Mouse (Mus musculus) MEL (cell line): Measurements from ENCODE around the gene Agtr1a. TPM values are rescaled to one million over a fixed set of nuclear protein-coding genes. Genes with fewer than 3 reads are reported as not detected.

Experiments used
- DNase-seq: peaks from one replicate; pipeline ENCODE4 v3.0.0; 2011; ENCODE audit warnings: low read depth, low spot score
- H3K27ac ChIP-seq: 2 replicates; pipeline ENCODE4 v1.5.1; 2012; ENCODE audit warnings: low read depth, mild to moderate bottlenecking, control low read depth, low read length, moderate library complexity; ENCODE audit not compliant: control insufficient read depth
- H3K27me3 ChIP-seq, 2 experiments: fragments of 150-350 bp in 1 of 2; sonication (generic) in 1 of 2; 2 replicates each; pipeline ENCODE4 v1.6.1; 2012; ENCODE audit warnings: low read length in 2 of 2, mild to moderate bottlenecking in 2 of 2, improper control_type of control experiment in 1 of 2, moderate library complexity in 1 of 2; ENCODE audit not compliant: insufficient read depth in 2 of 2, control insufficient read depth in 1 of 2
- H3K36me3 ChIP-seq, 2 experiments: 2 replicates each; pipeline ENCODE4 v1.6.1; 2012 to 2014; ENCODE audit warnings: low read length in 2 of 2, improper control_type of control experiment in 1 of 2, inconsistent platforms in 1 of 2, mild to moderate bottlenecking in 1 of 2; ENCODE audit not compliant: insufficient read depth in 2 of 2, control insufficient read depth in 1 of 2
- H3K4me1 ChIP-seq, 2 experiments: fragments of 150-350 bp in 1 of 2; sonication (generic) in 1 of 2; 2 replicates each; pipeline ENCODE4 v1.6.1; 2012; ENCODE audit warnings: low read length in 2 of 2, improper control_type of control experiment in 1 of 2, mild to moderate bottlenecking in 1 of 2; ENCODE audit not compliant: insufficient read depth in 2 of 2, control insufficient read depth in 1 of 2
- H3K4me3 ChIP-seq, 2 experiments: fragments of 150-350 bp in 1 of 2; sonication (generic) in 1 of 2; 2 replicates each; pipeline ENCODE4 v1.5.1; 2012; ENCODE audit warnings: low read depth in 2 of 2, low read length in 2 of 2, mild to moderate bottlenecking in 2 of 2, moderate library complexity in 2 of 2, control low read depth in 1 of 2, improper control_type of control experiment in 1 of 2; ENCODE audit not compliant: control insufficient read depth in 1 of 2, insufficient read depth in 1 of 2
- H3K79me2 ChIP-seq: 2 replicates; pipeline ENCODE4 v1.6.1; 2012; ENCODE audit warnings: mild to moderate bottlenecking, low read length, moderate library complexity; ENCODE audit not compliant: control insufficient read depth, poor library complexity, insufficient read depth
- H3K9ac ChIP-seq: 2 replicates; pipeline ENCODE4 v1.6.1; 2012; ENCODE audit warnings: low read depth, mild to moderate bottlenecking, control low read depth, low read length, moderate library complexity; ENCODE audit not compliant: control insufficient read depth, poor library complexity, severe bottlenecking
- H3K9me3 ChIP-seq: fragments of 150-350 bp; sonication (generic); replicated peaks from 2 replicates; pipeline ENCODE4 v1.6.1; 2012; ENCODE audit warnings: mild to moderate bottlenecking, low read length, improper control_type of control experiment, moderate library complexity; ENCODE audit not compliant: insufficient read depth
- CHD1 ChIP-seq: IDR thresholded peaks from 2 replicates; pipeline ENCODE4 v1.6.1; 2012; ENCODE audit warnings: low read depth, mild to moderate bottlenecking, inconsistent platforms, low read length, improper control_type of control experiment
- CHD2 ChIP-seq: IDR thresholded peaks from 2 replicates; pipeline ENCODE4 v1.6.1; 2011; ENCODE audit warnings: low read length, improper control_type of control experiment
- CTCF ChIP-seq, 3 experiments: IDR thresholded peaks in 2 of 3; conservative IDR thresholded peaks in 1 of 3; 2 replicates each; pipeline ENCODE4 v1.5.1; 2011 to 2012; ENCODE audit warnings: low read length in 3 of 3, low read depth in 2 of 3, mild to moderate bottlenecking in 2 of 3, improper control_type of control experiment in 1 of 3, inconsistent platforms in 1 of 3, mixed read lengths in 1 of 3, moderate library complexity in 1 of 3; ENCODE audit not compliant: control insufficient read depth in 1 of 3, insufficient read depth in 1 of 3, poor library complexity in 1 of 3, severe bottlenecking in 1 of 3
- ELF1 ChIP-seq: IDR thresholded peaks from 2 replicates; pipeline ENCODE4 v1.6.1; 2014; ENCODE audit warnings: low read depth, mild to moderate bottlenecking, inconsistent platforms, low read length, improper control_type of control experiment, moderate library complexity
- GABPA ChIP-seq: IDR thresholded peaks from 2 replicates; pipeline ENCODE4 v1.6.1; 2012; ENCODE audit warnings: low read depth, mild to moderate bottlenecking, inconsistent platforms, low read length, improper control_type of control experiment, moderate library complexity
- GATA1 ChIP-seq: IDR thresholded peaks from 2 replicates; pipeline ENCODE4 v1.6.1; 2011; ENCODE audit warnings: low read depth, low read length, improper control_type of control experiment
- JUND ChIP-seq: IDR thresholded peaks from 2 replicates; pipeline ENCODE4 v1.6.1; 2011; ENCODE audit warnings: low read depth, mild to moderate bottlenecking, improper control_type of control experiment, low read length
- KAT2A ChIP-seq: conservative IDR thresholded peaks from 2 replicates; pipeline ENCODE4 v1.6.1; 2012; ENCODE audit warnings: low read depth, low read length, improper control_type of control experiment, inconsistent platforms
- MAFK ChIP-seq: IDR thresholded peaks from 2 replicates; pipeline ENCODE4 v1.6.1; 2011; ENCODE audit warnings: low read depth, mild to moderate bottlenecking, low read length, improper control_type of control experiment, borderline replicate concordance
- MAX ChIP-seq: IDR thresholded peaks from 2 replicates; pipeline ENCODE4 v1.6.1; 2011; ENCODE audit warnings: low read length, improper control_type of control experiment
- MAZ ChIP-seq: IDR thresholded peaks from 2 replicates; pipeline ENCODE4 v1.6.1; 2012; ENCODE audit warnings: low read depth, mild to moderate bottlenecking, inconsistent platforms, low read length, improper control_type of control experiment
- MEF2A ChIP-seq: IDR thresholded peaks from 2 replicates; pipeline ENCODE4 v1.6.1; 2014; ENCODE audit warnings: low read depth, mild to moderate bottlenecking, inconsistent platforms, low read length, improper control_type of control experiment; ENCODE audit not compliant: poor library complexity, insufficient replicate concordance, severe bottlenecking; ENCODE audit errors: extremely low read depth
- MXI1 ChIP-seq: IDR thresholded peaks from 2 replicates; pipeline ENCODE4 v1.6.1; 2011; ENCODE audit warnings: mild to moderate bottlenecking, low read depth, low read length, improper control_type of control experiment
- MYC ChIP-seq: IDR thresholded peaks from 2 replicates; pipeline ENCODE4 v1.6.1; 2011; ENCODE audit warnings: low read depth, mild to moderate bottlenecking, low read length, improper control_type of control experiment, moderate library complexity
- NRF1 ChIP-seq: IDR thresholded peaks from 2 replicates; pipeline ENCODE4 v1.6.1; 2014; ENCODE audit warnings: low read depth, mild to moderate bottlenecking, inconsistent platforms, low read length, improper control_type of control experiment, moderate library complexity; ENCODE audit not compliant: poor library complexity, insufficient read depth, severe bottlenecking
- POLR2A ChIP-seq, 2 experiments: IDR thresholded peaks; 2 replicates each; pipeline ENCODE4 v1.6.1; 2011 to 2012; ENCODE audit warnings: low read length in 2 of 2, mild to moderate bottlenecking in 2 of 2, control low read depth in 1 of 2, improper control_type of control experiment in 1 of 2, low read depth in 1 of 2, moderate library complexity in 1 of 2; ENCODE audit not compliant: control insufficient read depth in 1 of 2, insufficient read depth in 1 of 2, poor library complexity in 1 of 2
- POLR2AphosphoS5 ChIP-seq: IDR thresholded peaks from 2 replicates; pipeline ENCODE4 v1.6.1; 2012; ENCODE audit warnings: low read depth, borderline replicate concordance, mild to moderate bottlenecking, inconsistent platforms, low read length, moderate library complexity, mixed read lengths
- RAD21 ChIP-seq: IDR thresholded peaks from 2 replicates; pipeline ENCODE4 v1.6.1; 2011; ENCODE audit warnings: mild to moderate bottlenecking, low read depth, low read length, improper control_type of control experiment
- SMC3 ChIP-seq: IDR thresholded peaks from 2 replicates; pipeline ENCODE4 v1.6.1; 2011; ENCODE audit warnings: low read depth, low read length, improper control_type of control experiment
- TBP ChIP-seq: IDR thresholded peaks from 2 replicates; pipeline ENCODE4 v1.8.0; 2011; ENCODE audit warnings: low read depth, low read length, improper control_type of control experiment
- USF1 ChIP-seq: IDR thresholded peaks from 2 replicates; pipeline ENCODE4 v1.6.1; 2014; ENCODE audit warnings: low read depth, mild to moderate bottlenecking, inconsistent platforms, low read length, improper control_type of control experiment, moderate library complexity
- USF2 ChIP-seq, 2 experiments: IDR thresholded peaks; 2 replicates each; pipeline ENCODE4 v1.6.1; 2011 to 2012; ENCODE audit warnings: improper control_type of control experiment in 2 of 2, low read length in 2 of 2, borderline replicate concordance in 1 of 2, inconsistent platforms in 1 of 2, low read depth in 1 of 2, mild to moderate bottlenecking in 1 of 2; ENCODE audit not compliant: insufficient read depth in 1 of 2
- ZNF384 ChIP-seq: IDR thresholded peaks from 2 replicates; pipeline ENCODE4 v1.6.1; 2012; ENCODE audit warnings: low read depth, mild to moderate bottlenecking, inconsistent platforms, low read length, improper control_type of control experiment
- polyA plus RNA-seq, 2 experiments: library from polyadenylated mRNA; stranded (reverse) in 1 of 2; unstranded in 1 of 2; fragments of >175 nt in 1 of 2; fragments of >200 nt in 1 of 2; gene quantifications; 2 replicates each; pipeline versions ENCODE4 v1.2.1 to v1.2.4; 2012; ENCODE audit warnings: low replicate concordance in 2 of 2, low read depth in 1 of 2; ENCODE audit not compliant: insufficient read length in 2 of 2, insufficient read depth in 1 of 2, missing spikeins in 1 of 2
- total RNA-seq: library from RNA; depleted of rRNA; stranded (reverse); fragments of 300-350 nt; gene quantifications from 2 replicates; pipeline ENCODE4 v1.2.3, GENCODE M21; 2012

Agtr1a gene
- total and polyA plus RNA-seq, 3 experiments: 2.7 to 3.0 TPM; not detected in 1

GRCm38 (mm10) chr13:30337646-30338045, 1.4 kb downstream of the Agtr1a start:
- H3K4me1 ChIP-seq: peaks cover 10 to 11% of the 10 kb centered on the region in 2 experiments; a peak in 3 of 4 replicates
- H3K27ac ChIP-seq: no peak overlapping the region
- no peak overlapping the region for H3K9ac ChIP-seq
- no peak for TF ChIP-seq MAX
- TF ChIP-seq NRF1: no peak
- TF ChIP-seq USF1: no peak
- TF ChIP-seq KAT2A: no peak
- no peak for TF ChIP-seq CHD1
- no peak for TF ChIP-seq JUND
- no peaks in the 10 kb centered on the region; the same call in 1 of the 2 replicates for H3K79me2 ChIP-seq
- H3K9me3 ChIP-seq: no peaks in the 10 kb centered on the region
- H3K36me3 ChIP-seq: peaks cover 0 to 14% of the 10 kb centered on the region in 2 experiments; a peak in 2 of 4 replicates
- no peaks in the 10 kb centered on the region for H3K27me3 ChIP-seq
- H3K4me3 ChIP-seq: no peak overlapping the region
- no peak for DNase-seq

GRCm38 (mm10) chr13:30338576-30338975, 2.3 kb downstream of the Agtr1a start:
- TF ChIP-seq MAFK (no peak), MXI1 (no peak), CHD2 (no peak), MYC (no peak), SMC3 (no peak), JUND (no peak), MAZ (no peak)
- no peak overlapping the region for H3K27ac ChIP-seq
- H3K4me3 ChIP-seq: no peak overlapping the region
- no peaks in the 10 kb centered on the region; the same call in 1 of the 2 replicates for H3K79me2 ChIP-seq
- no peaks in the 10 kb centered on the region for H3K27me3 ChIP-seq
- H3K4me1 ChIP-seq: peaks cover 8 to 11% of the 10 kb centered on the region in 2 experiments; a peak in 3 of 4 replicates
- no peak for DNase-seq
- H3K9me3 ChIP-seq: no peaks in the 10 kb centered on the region
- peaks cover 0 to 10% of the 10 kb centered on the region in 2 experiments; a peak in 2 of 4 replicates for H3K36me3 ChIP-seq
- no peak overlapping the region for H3K9ac ChIP-seq

- no peak for TF ChIP-seq CHD2
- TF ChIP-seq POLR2AphosphoS5: no peak
- no peak for TF ChIP-seq ZNF384
- no peak for TF ChIP-seq POLR2A (IDR thresholded peaks at IDR 0.05; ENCODE audit: control insufficient read depth in 1 of 2, insufficient read depth in 1 of 2, low read depth in 1 of 2, low read length in 2 of 2, poor library complexity in 1 of 2)
- no peak for TF ChIP-seq TBP
- TF ChIP-seq GABPA: no peak
- no peak for TF ChIP-seq ELF1
- TF ChIP-seq CTCF (IDR thresholded peaks at IDR 0.05 in 2 of 3, conservative IDR thresholded peaks at IDR 0.05 in 1 of 3; ENCODE audit: control insufficient read depth in 1 of 3, insufficient read depth in 1 of 3, low read depth in 2 of 3, low read length in 3 of 3, poor library complexity in 1 of 3, severe bottlenecking in 1 of 3): no peak
- TF ChIP-seq NRF1: no peak
- no peak for TF ChIP-seq MEF2A
- TF ChIP-seq RAD21: no peak
- TF ChIP-seq GATA1: no peak
- no peak for TF ChIP-seq USF2 (IDR thresholded peaks at IDR 0.05; ENCODE audit: borderline replicate concordance in 1 of 2, insufficient read depth in 1 of 2, low read depth in 1 of 2, low read length in 2 of 2)
- no peaks in the 10 kb centered on the region for H3K9me3 ChIP-seq
- no peak for DNase-seq
Measured at GRCm38 (mm10) chr13:30339927-30340326, 3.7 kb downstream of the Agtr1a start.

More at GRCm38 (mm10) chr13:30339927-30340326, 3.7 kb downstream of the Agtr1a start:
- H3K4me3 ChIP-seq: no peak overlapping the region
- H3K9ac ChIP-seq: no peak overlapping the region
- H3K27me3 ChIP-seq: no peaks in the 10 kb centered on the region
- H3K27ac ChIP-seq: no peak overlapping the region
- peaks cover 2 to 7% of the 10 kb centered on the region in 2 experiments; a peak in 2 of 4 replicates for H3K4me1 ChIP-seq
- peaks cover 0 to 1% of the 10 kb centered on the region in 2 experiments; a peak in 1 of 4 replicates for H3K36me3 ChIP-seq
- H3K79me2 ChIP-seq: no peaks in the 10 kb centered on the region; the same call in 1 of the 2 replicates
